Mouse (Mus musculus): Measurements from ENCODE around the gene Nr5a1. TPM values are rescaled to one million over a fixed set of nuclear protein-coding genes. Genes with fewer than 3 reads are reported as not detected.
A peak's percentile ranks its signal among the peaks of the same experiment; 100 is the strongest.

Nr5a1 gene
- polyA plus RNA-seq, 1 experiment from 2014 or later, result 2.4 TPM

DNA sequence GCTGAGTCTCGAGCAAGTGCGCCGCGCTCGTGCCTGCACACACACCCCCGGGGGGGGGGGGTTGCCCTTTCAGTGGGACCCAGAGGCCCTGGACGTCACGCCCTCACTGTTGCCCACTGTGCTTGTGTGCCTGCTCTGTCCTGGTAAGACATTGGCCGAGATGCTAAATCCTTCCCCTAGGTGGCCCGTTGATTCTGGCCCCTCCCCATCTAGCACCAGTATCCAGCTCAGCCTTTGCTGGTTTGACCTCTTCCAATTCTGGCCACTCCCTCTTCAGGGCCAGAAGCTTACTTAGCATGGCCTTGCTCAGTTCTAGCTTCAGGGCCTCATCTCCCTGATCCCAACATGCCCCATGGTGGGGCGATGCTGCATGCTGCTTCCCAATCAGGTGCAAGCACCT, 41.8 kb downstream of the Nr5a1 start:
- H3K4me3 ChIP-seq, result no peak overlapping the region
- no peaks in the 10 kb centered on the region for H3K36me3 ChIP-seq (ENCODE audit: poor library complexity, severe bottlenecking)
- H3K9me3 ChIP-seq (replicated peaks), result no peaks in the 10 kb centered on the region
- 0 out of 2 replicates have a peak, but pooled peaks cover 4% of the 10 kb centered on the region for H3K4me1 ChIP-seq
- no peak for ATAC-seq
- H3K27me3 ChIP-seq, result peaks cover 7% of the 10 kb centered on the region; the same call in 1 of the 2 replicates
- no peak overlapping the region for H3K27ac ChIP-seq
- no peak overlapping the region for H3K4me2 ChIP-seq
- no peak overlapping the region for H3K9ac ChIP-seq
- WGBS, result 61% methylated on average over 11 of the region's 11 CpGs

DNA sequence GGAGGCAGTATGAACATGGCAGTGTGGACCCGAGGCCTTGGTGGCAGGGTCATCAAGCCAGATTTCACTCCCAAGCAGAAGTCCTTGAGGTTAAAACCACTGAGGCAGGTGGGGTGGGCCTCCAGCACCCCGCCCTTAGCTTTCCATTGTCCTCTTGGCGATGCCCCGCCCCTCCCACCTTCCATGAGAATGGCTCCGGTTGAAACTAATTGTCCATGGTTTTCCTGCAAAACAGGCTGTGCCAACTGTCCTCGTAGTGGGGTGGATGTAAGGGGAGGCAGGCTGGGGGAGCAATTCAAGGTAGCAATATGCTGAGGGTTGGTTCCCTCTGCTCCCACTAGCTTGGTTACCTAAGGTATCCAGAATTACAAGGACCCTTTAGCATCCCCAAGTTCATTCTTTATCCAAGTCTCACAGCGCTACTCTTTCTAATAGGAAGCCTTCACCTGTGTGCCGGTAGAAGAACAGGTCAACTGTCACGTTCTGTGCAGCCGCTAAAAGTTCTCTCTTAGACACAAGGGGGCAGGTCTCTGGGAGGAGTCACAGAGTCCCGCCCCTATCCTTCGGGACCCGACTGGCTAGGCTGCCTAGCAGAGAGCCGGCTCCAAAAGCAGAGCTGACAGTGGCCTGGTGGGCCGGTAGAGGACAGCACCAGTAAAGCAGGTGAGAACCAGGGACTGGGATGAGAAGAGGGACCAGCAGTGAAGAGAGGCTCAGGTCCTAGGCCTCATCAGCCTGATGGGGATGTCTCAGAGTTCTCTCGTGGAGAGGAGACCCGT, 45.4 kb downstream of the Nr5a1 start:
- Histone ChIP-seq H3K27me3 (peaks cover 7% of the 10 kb centered on the region; the same call in 1 of the 2 replicates), H3K4me2 (peak overlapping the region; percentile 36), H3K9ac (no peak overlapping the region), H3K4me3 (no peak overlapping the region), H3K9me3 (replicated peaks) (no peaks in the 10 kb centered on the region), H3K27ac (no peak overlapping the region), H3K36me3 (ENCODE audit: poor library complexity, severe bottlenecking) (no peaks in the 10 kb centered on the region), H3K4me1 (0 out of 2 replicates have a peak, but pooled peaks cover 4% of the 10 kb centered on the region)
- peak; percentile 67; the same call in 1 of the 2 replicates for ATAC-seq
- 10% methylated on average over 17 of the region's 17 CpGs for WGBS

DNA sequence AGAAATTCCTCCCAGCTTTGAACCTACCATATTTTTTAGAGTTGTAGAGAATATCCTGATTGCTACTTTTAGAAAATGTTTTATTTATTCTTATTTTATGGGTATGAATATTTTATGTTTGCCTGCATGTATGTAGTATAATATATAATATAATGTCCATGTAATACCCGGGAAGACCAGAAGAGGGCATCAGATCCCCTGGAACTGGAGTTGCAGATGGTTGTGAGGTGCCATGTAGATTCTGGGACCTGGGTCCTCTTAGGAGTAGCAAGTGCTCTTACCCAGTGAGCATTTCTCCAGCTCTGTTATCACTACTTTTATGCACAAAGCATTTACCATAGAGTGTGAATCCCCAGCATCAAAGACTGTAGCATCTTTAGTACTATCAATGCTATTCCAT, 52.9 kb downstream of the Nr5a1 start:
- Histone ChIP-seq H3K4me2 (no peak overlapping the region), H3K9me3 (replicated peaks) (no peaks in the 10 kb centered on the region), H3K27ac (no peak overlapping the region), H3K4me1 (no peaks in the 10 kb centered on the region; the same call in 1 of the 2 replicates), H3K27me3 (peaks cover 7% of the 10 kb centered on the region), H3K9ac (no peak overlapping the region), H3K4me3 (no peak overlapping the region), H3K36me3 (ENCODE audit: poor library complexity, severe bottlenecking) (no peaks in the 10 kb centered on the region)
- WGBS, result 0% methylated on average over 1 of the region's 1 CpGs
- no peak for ATAC-seq

DNA sequence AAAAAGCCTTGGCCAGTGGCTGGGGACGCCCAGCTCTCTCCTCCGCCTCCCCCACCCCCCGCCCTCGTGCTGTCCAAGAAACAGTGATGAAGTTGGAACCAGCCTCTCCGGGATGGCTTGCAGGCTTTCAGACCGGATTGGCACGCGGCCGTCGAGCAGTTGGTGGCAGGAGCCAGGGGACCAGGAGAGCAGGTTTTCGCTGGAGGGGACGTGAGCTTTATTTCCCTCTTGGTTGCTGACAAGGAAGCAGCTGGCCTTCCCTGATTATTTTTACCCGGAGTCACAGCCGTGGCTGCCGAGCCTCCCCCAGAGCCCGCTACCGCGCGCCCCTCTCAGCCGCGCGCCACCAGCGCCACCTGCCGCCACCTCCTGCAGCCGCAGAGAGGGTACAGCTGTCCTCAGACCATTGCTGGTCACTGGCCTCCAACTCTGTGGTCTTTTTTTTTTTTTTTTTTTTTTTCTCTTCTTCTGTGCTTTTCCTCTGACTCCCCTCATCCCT, 56.0 kb downstream of the Nr5a1 start:
- no peaks in the 10 kb centered on the region; the same call in 1 of the 2 replicates for H3K4me1 ChIP-seq
- H3K36me3 ChIP-seq (ENCODE audit: poor library complexity, severe bottlenecking), result no peaks in the 10 kb centered on the region
- H3K4me3 ChIP-seq, result peak overlapping the region; percentile 39
- peak overlapping the region; percentile 66 for H3K27ac ChIP-seq
- H3K4me2 ChIP-seq, result peak overlapping the region; percentile 65
- H3K9me3 ChIP-seq (replicated peaks), result no peaks in the 10 kb centered on the region
- peaks cover 7% of the 10 kb centered on the region for H3K27me3 ChIP-seq
- WGBS, result under 1% methylated on average over 25 of the region's 25 CpGs
- ATAC-seq, result peak; percentile 98
- H3K9ac ChIP-seq, result peak overlapping the region; percentile 67

- Histone ChIP-seq H3K27ac (no peak overlapping the region), H3K27me3 (no peaks in the 10 kb centered on the region), H3K4me3 (no peak overlapping the region), H3K9ac (no peak overlapping the region), H3K4me1 (no peaks in the 10 kb centered on the region; the same call in 1 of the 2 replicates), H3K36me3 (ENCODE audit: poor library complexity, severe bottlenecking) (no peaks in the 10 kb centered on the region), H3K4me2 (no peak overlapping the region), H3K9me3 (replicated peaks) (no peaks in the 10 kb centered on the region)
- 78% methylated on average over 2 of the region's 2 CpGs for WGBS
- no peak for ATAC-seq
Observed at GRCm38 (mm10) chr2:38653694-38654093, 60.6 kb downstream of the Nr5a1 start.

DNA sequence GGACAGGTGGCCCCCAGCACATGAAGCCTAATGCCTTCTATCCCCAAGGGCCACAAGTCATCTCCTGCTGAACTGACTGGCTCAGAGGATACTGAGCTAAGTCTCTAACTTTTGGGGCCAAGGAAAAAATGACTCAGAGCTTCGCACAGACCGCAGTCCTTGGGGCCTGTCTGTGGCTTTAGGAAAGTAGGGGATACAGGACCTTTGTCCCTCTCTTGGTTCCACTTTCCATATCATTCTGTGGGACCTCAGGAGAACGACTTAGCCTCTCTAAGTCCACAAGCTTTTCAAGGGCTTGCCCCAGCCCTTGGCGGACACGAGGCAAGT, 61.1 kb downstream of the Nr5a1 start:
- 93% methylated on average over 5 of the region's 5 CpGs for WGBS
- no peak overlapping the region for H3K27ac ChIP-seq
- H3K36me3 ChIP-seq (ENCODE audit: poor library complexity, severe bottlenecking), result no peaks in the 10 kb centered on the region
- H3K27me3 ChIP-seq, result no peaks in the 10 kb centered on the region
- no peak overlapping the region for H3K4me3 ChIP-seq
- H3K9ac ChIP-seq, result no peak overlapping the region
- no peaks in the 10 kb centered on the region; the same call in 1 of the 2 replicates for H3K4me1 ChIP-seq
- H3K9me3 ChIP-seq (replicated peaks), result no peaks in the 10 kb centered on the region
- no peak for ATAC-seq
- H3K4me2 ChIP-seq, result no peak overlapping the region

DNA sequence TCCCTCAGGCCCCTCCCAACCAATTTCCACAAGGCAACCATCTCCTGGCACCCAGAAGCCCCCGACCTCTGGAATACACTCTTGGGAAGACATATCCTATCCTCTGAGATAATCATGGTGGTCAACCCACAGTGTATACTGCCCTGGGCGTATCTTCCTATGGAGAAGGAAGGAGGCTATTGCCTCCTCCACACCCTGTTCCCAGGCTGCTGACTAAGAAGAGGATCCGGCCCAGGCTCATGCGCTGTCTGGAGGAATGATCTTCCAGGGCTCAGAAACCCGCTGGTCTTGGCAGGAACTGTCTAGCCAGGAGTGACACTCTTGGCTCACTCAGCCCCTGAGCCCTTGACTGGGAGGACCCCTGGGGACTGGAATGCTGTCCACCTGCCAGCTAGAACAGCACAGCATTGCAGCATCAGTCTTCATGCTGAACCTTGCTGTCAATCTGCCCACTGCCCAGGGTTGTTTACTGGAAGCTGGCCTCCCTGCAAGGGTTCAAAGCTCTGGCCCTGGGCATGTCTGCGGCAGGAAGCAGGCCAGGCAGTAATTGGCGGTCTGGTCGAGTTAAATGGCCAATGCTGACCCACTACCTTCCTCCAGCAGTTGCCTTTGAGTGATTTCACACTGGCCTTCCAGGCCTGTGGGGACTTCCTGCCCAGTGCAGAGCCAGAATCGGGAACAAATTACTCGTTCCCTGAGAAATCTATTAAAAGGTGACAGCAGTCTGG, 61.6 kb downstream of the Nr5a1 start:
- no peak overlapping the region for H3K9ac ChIP-seq
- peaks cover 1% of the 10 kb centered on the region; the same call in 1 of the 2 replicates for H3K4me1 ChIP-seq
- no peak for ATAC-seq
- no peak overlapping the region for H3K4me3 ChIP-seq
- no peaks in the 10 kb centered on the region for H3K27me3 ChIP-seq
- H3K27ac ChIP-seq, result no peak overlapping the region
- no peak overlapping the region for H3K4me2 ChIP-seq
- H3K9me3 ChIP-seq (replicated peaks), result no peaks in the 10 kb centered on the region
- H3K36me3 ChIP-seq (ENCODE audit: poor library complexity, severe bottlenecking), result no peaks in the 10 kb centered on the region
- WGBS, result 70% methylated on average over 10 of the region's 10 CpGs

DNA sequence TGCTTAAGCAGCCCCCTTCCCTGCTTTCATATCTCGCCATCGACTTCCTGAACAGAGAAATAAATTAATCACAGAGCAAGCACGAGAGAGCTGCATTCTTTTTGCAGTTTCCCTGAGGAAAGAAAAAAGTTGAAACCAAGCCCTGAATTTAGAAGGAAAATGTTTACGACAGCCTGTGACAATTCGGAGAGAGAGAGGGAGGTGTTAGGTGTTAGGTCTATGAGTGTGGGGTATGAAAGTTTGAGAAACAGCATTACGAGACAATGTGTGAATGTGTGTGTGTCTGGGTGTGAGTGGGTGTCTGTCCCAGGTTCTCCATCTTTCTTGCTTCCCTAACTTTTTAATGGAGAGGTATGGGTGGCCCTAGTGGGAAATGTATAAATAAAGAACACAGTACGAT, 62.2 kb downstream of the Nr5a1 start:
- H3K4me2 ChIP-seq, result no peak overlapping the region
- H3K27ac ChIP-seq, result no peak overlapping the region
- no peaks in the 10 kb centered on the region for H3K27me3 ChIP-seq
- no peaks in the 10 kb centered on the region for H3K36me3 ChIP-seq (ENCODE audit: poor library complexity, severe bottlenecking)
- peaks cover 8% of the 10 kb centered on the region for H3K4me1 ChIP-seq
- ATAC-seq, result no peak
- WGBS, result 83% methylated on average over 7 of the region's 7 CpGs
- no peak overlapping the region for H3K4me3 ChIP-seq
- no peak overlapping the region for H3K9ac ChIP-seq
- no peaks in the 10 kb centered on the region for H3K9me3 ChIP-seq (replicated peaks)

DNA sequence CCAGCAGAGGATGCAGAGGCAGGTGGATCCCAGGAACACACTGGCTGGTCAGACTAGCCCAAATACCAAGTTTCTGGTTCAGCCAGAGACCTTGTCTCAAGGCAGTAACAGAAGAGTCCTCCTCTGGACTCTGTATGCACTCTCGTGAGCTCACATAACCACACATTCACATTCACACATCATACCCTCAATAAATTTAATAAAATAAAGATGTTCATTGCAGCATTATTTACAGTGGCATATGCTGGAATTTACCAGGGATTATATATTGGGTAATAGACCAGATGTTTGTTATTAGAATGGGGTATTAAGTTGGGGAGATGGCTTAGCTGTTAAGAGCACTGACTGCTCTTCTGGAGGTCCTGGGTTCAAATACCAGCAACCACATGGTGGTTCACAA, 64.0 kb downstream of the Nr5a1 start:
- Histone ChIP-seq H3K4me2 (no peak overlapping the region), H3K4me3 (no peak overlapping the region), H3K27me3 (no peaks in the 10 kb centered on the region), H3K9ac (no peak overlapping the region), H3K36me3 (ENCODE audit: poor library complexity, severe bottlenecking) (no peaks in the 10 kb centered on the region), H3K27ac (no peak overlapping the region), H3K9me3 (replicated peaks) (no peaks in the 10 kb centered on the region), H3K4me1 (peaks cover 9% of the 10 kb centered on the region)
- WGBS, result 90% methylated on average over 1 of the region's 1 CpGs
- no peak for ATAC-seq

GRCm38 (mm10) chr2:38647661-38648060, 66.7 kb downstream of the Nr5a1 start:
- Histone ChIP-seq H3K4me1 (peaks cover 19% of the 10 kb centered on the region), H3K27ac (peak overlapping the region; percentile 69), H3K36me3 (ENCODE audit: poor library complexity, severe bottlenecking) (no peaks in the 10 kb centered on the region), H3K9ac (0 out of 2 replicates have a peak overlapping the region, but pooled peaks have one; percentile 14), H3K9me3 (replicated peaks) (no peaks in the 10 kb centered on the region), H3K4me2 (peak overlapping the region; percentile 24; the same call in 1 of the 2 replicates), H3K4me3 (no peak overlapping the region), H3K27me3 (no peaks in the 10 kb centered on the region)
- no peak for ATAC-seq
- WGBS, result 79% methylated on average over 7 of the region's 7 CpGs

GRCm38 (mm10) chr2:38647201-38647606, 67.1 kb downstream of the Nr5a1 start:
- H3K27me3 ChIP-seq, result no peaks in the 10 kb centered on the region
- WGBS, result 48% methylated on average over 8 of the region's 8 CpGs
- no peaks in the 10 kb centered on the region for H3K36me3 ChIP-seq (ENCODE audit: poor library complexity, severe bottlenecking)
- peak overlapping the region; percentile 69 for H3K27ac ChIP-seq
- peaks cover 22% of the 10 kb centered on the region for H3K4me1 ChIP-seq
- no peak overlapping the region for H3K4me3 ChIP-seq
- H3K9me3 ChIP-seq (replicated peaks), result no peaks in the 10 kb centered on the region
- peak; percentile 44; the same call in 1 of the 2 replicates for ATAC-seq
- peak overlapping the region; percentile 24; the same call in 1 of the 2 replicates for H3K4me2 ChIP-seq
- H3K9ac ChIP-seq, result 0 out of 2 replicates have a peak overlapping the region, but pooled peaks have one; percentile 14

GRCm38 (mm10) chr2:38645936-38646335, 68.4 kb downstream of the Nr5a1 start:
- WGBS, result 2% methylated on average over 3 of the region's 3 CpGs
- Histone ChIP-seq H3K4me1 (peaks cover 22% of the 10 kb centered on the region), H3K4me3 (no peak overlapping the region), H3K36me3 (ENCODE audit: poor library complexity, severe bottlenecking) (peaks cover 10% of the 10 kb centered on the region), H3K9me3 (replicated peaks) (no peaks in the 10 kb centered on the region), H3K9ac (no peak overlapping the region), H3K27ac (no peak overlapping the region), H3K27me3 (no peaks in the 10 kb centered on the region), H3K4me2 (no peak overlapping the region)
- ATAC-seq, result peak; percentile 67

Data from forebrain, embryonic 13.5 days (tissue).